Mouse (Mus musculus): ENCODE data around the gene 2010111I01Rik.

- no peak for TF ChIP-seq CTCF (IDR thresholded peaks at IDR 0.05; ENCODE audit: control insufficient read depth, insufficient read depth, low read length)
- no peak for TF ChIP-seq POLR2A (IDR thresholded peaks at IDR 0.05; ENCODE audit: borderline replicate concordance, control insufficient read depth, low read depth, low read length)
These were observed 290.9 kb downstream of the 2010111I01Rik start for GRCm38 (mm10) chr13:63255519-63256011.
